Mouse (Mus musculus) monocyte, adult 5-6 weeks (primary cell): Measurements from ENCODE around the gene Ptpn11. TPM values are rescaled to one million over a fixed set of nuclear protein-coding genes. Genes with fewer than 3 reads are reported as not detected.

Experiments
- ATAC-seq: fragments of 153-309, 156-312 bp; replicated peaks from 2 replicates; pipeline ENCODE4 v1.8.0; 2017; ENCODE audit warnings: mild to moderate bottlenecking; ENCODE audit not compliant: low TSS enrichment, insufficient number of reproducible peaks, severe bottlenecking, poor library complexity, low FRiP score
- total RNA-seq: library from RNA; stranded (forward); fragments of 200-1000, 200-491, 200-594 nt; gene quantifications from 3 replicates; pipeline ENCODE4 v1.2.3, GENCODE M21; 2017

Gene Ptpn11
- total RNA-seq, 1 experiment from 2014 or later, result 59.8 TPM

GRCm38 (mm10) chr5:121112390-121112789 is 78.8 kb downstream of the Ptpn11 start:
- ATAC-seq, result no peak

- ATAC-seq, result no peak
Measured at GRCm38 (mm10) chr5:121111106-121111915, 79.9 kb downstream of the Ptpn11 start.

DNA sequence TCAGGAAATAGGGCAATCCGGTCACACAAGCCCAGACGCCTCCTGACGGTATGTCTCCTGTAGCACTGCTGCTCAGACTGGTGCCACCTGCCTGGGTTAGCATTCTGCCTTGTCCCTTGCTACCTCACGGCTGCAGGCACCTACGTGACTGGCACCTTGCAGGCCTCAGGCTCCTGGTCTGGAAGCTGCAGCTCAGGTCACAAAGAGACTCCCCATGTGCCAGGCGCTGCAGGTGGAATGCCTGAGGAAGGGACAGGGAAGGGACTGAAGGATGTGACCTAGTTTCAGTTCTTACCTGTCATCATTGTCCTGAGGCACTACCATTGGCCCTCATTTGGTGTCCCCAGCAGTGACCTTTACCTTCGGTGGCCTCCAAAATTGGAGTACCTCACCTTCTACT is 82.0 kb downstream of the Ptpn11 start:
- ATAC-seq, result no peak

DNA sequence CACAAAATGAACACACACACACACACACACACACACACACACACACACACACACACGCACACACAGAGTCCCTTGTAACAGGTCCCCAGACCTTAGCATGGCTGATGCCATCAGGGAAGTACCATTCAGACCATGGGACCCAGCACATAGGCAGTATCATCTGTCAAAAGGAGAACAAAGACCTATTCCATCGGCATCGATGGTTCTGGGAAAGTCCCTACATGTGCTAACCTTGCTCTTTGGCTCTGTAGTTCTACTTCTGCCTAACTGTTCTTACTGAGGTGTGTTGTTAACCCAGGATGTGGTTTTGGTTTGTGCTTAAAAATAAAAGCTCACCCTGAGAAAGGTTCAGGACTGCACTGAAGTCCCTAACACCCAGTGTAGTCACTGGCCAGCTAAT is 84.3 kb downstream of the Ptpn11 start:
- ATAC-seq, result peak; percentile 85

DNA sequence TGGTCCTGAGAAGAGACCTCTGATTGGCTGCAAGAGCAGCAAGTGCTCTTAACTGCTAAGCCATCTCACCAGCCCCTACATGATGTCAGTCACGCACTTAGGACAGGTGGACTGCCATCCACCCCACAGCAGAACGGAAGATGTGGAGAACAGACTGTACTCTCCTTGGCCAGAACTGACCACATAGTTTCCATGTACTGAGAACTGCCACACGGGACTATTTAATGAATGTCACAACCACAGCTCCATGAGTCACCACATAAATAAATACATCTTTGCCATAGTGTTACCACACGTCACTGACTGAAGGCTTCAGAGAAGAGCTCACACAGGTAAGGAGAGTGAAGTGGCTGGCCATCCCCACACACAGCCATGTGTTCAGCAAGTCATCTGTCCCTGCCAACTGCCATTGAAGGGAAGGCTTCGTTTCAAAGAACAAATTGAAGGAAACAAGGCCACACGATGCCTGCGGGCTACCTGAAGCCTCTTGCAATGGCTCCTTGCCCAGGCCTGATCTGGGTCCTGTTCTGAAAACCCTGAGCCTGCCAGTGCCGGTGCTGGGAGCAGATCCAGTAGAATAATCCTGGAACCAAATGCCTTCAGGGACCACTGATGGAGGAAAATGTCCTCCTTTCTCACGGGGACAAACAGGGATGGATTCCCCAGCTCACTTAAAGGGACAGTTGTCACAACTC is 90.2 kb downstream of the Ptpn11 start:
- ATAC-seq, result no peak

GRCm38 (mm10) chr5:121100095-121100494 is 91.1 kb downstream of the Ptpn11 start:
- ATAC-seq, result no peak

DNA sequence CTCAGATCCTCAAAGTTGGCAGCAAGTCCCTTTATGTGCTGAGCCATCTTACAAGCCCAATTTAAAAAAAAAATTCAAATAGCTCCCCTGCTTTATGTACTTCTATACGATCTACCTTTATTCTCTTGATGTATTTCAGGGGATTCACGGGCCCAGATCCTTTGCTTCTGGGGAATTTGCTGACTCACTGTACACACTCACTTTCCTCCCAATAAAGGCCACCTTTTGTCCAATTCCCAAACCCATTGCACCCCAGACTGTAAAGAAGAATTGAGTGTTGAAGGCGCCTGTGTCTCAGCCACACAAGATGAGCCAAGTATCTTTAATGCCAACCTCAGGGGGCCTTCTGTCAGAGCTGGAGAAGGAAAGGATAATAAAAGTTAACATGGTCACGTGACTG is 93.2 kb downstream of the Ptpn11 start:
- ATAC-seq, result no peak

GRCm38 (mm10) chr5:121096744-121097143 is 94.5 kb downstream of the Ptpn11 start:
- ATAC-seq, result no peak

- no peak for ATAC-seq
Measured at GRCm38 (mm10) chr5:121093281-121093680, 97.9 kb downstream of the Ptpn11 start.

DNA sequence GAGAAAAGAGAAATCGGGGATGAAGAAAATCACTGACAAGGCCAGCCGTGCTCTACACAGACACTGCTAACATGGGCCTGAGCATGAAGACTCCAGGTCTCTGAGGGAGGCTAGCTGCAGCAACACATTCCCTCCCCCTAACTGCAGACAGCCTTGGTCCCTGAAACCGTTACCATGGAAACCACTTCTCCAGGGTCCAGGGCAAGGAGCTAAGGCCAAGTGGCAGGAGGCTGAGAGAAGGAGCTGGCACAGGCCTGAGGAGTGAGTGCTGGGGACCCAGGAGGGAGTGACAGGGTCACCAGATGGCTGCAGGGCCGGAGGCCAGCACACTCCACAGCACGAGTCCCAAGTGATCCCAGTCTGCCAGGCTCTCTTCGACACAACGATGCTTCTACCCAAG is 101.5 kb downstream of the Ptpn11 start:
- ATAC-seq, result no peak

DNA sequence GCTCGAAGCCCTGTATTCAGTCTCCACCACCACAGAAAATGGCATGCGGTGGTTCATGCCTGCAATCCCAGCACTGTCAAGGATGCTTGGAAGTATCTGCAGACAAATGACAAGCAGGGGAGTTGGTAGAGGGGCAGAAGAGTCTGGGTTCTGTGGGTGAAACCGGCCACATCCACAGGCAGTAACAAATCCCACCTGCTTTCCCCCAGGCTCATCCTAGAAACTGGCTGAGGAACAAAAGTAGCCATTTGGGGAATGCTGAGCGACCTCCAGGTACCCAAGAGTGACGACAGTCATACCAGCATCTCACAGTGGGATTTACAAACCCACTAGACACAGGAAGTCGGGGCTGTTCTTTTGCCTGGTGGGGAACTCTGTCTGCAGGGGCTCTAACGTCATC is 103.5 kb downstream of the Ptpn11 start:
- no peak for ATAC-seq

DNA sequence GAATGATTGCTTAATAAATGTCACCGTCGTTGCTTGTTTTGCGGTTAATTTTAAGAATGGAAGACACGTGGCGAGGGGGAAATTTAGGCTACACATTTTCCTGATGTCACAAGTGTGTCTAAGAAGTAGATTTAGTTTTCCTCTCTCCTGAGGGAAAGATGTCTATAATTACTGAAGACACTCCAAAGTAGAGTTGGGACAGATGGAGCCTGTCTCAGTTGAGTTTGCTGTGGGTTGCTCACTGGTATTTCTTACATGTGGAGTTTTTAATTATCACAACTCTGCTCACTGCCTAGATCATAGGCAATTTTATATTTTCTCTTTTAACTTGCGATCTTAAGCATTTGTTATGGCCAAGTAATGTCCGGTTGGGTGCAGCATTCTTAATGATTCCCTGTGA is 108.6 kb downstream of the Ptpn11 start:
- no peak for ATAC-seq

- ATAC-seq, result no peak
Measured at GRCm38 (mm10) chr5:121081754-121082153, 109.4 kb downstream of the Ptpn11 start.

Other genes starting within 250 kb of the Ptpn11 start
- not detected in 3 replicates for gene Rph3a, start 181.3 kb downstream of the Ptpn11 start, total RNA-seq
- gene Rpl6, start 13.1 kb upstream of the Ptpn11 start, total RNA-seq, result 599 to 801 TPM (median 613 TPM) in 3 replicates
- gene Hectd4, start 28.8 kb upstream of the Ptpn11 start, total RNA-seq, result 9.9 to 34.1 TPM (median 19.9 TPM) in 3 replicates
- 146 to 183 TPM (median 155 TPM) in 3 replicates for gene Trafd1, start 194.2 kb upstream of the Ptpn11 start, total RNA-seq
- 11.7 to 38.6 TPM (median 24.4 TPM) in 3 replicates for gene Naa25, start 206.5 kb upstream of the Ptpn11 start, total RNA-seq